Mouse (Mus musculus): ENCODE measurements around the gene Trim44.

Trim44 gene

GRCm38 (mm10) chr2:102364565-102365200 is 42.9 kb downstream of the Trim44 start:
- no peak for DNase-seq

- no peak for DNase-seq
Measured at GRCm38 (mm10) chr2:102362896-102363530, 44.6 kb downstream of the Trim44 start.

GRCm38 (mm10) chr2:102362266-102362665 is 45.4 kb downstream of the Trim44 start:
- no peak for DNase-seq

GRCm38 (mm10) chr2:102356879-102357695 is 50.5 kb downstream of the Trim44 start:
- DNase-seq: peak; percentile 59

- DNase-seq: no peak
Measured at GRCm38 (mm10) chr2:102354076-102354475, 53.6 kb downstream of the Trim44 start.

- DNase-seq: no peak
Measured at GRCm38 (mm10) chr2:102341429-102341828, 66.2 kb downstream of the Trim44 start.

- peak; percentile 27 to 42 for DNase-seq
Measured at GRCm38 (mm10) chr2:102336816-102337215, 70.8 kb downstream of the Trim44 start.

GRCm38 (mm10) chr2:102331932-102332331 is 75.7 kb downstream of the Trim44 start:
- no peak for DNase-seq

- DNase-seq: no peak
Measured at GRCm38 (mm10) chr2:102331092-102331491, 76.5 kb downstream of the Trim44 start.

- no peak for DNase-seq
Measured at GRCm38 (mm10) chr2:102325921-102326320, 81.7 kb downstream of the Trim44 start.

GRCm38 (mm10) chr2:102324336-102324735 is 83.3 kb downstream of the Trim44 start:
- no peak for DNase-seq

- DNase-seq: peak; percentile 9 to 16
Measured at GRCm38 (mm10) chr2:102316540-102316939, 91.1 kb downstream of the Trim44 start.

GRCm38 (mm10) chr2:102315153-102315552 is 92.5 kb downstream of the Trim44 start:
- no peak for DNase-seq

- no peak for DNase-seq
Measured at GRCm38 (mm10) chr2:102314610-102315009, 93.0 kb downstream of the Trim44 start.

GRCm38 (mm10) chr2:102314068-102314467 is 93.6 kb downstream of the Trim44 start:
- DNase-seq: no peak

- DNase-seq: no peak
Measured at GRCm38 (mm10) chr2:102312903-102313302, 94.7 kb downstream of the Trim44 start.

GRCm38 (mm10) chr2:102303274-102303673 is 104.4 kb downstream of the Trim44 start:
- DNase-seq: no peak

- DNase-seq: no peak
Measured at GRCm38 (mm10) chr2:102302532-102302931, 105.1 kb downstream of the Trim44 start.

- DNase-seq: peak; percentile 18 to 50
Measured at GRCm38 (mm10) chr2:102294827-102295270, 112.8 kb downstream of the Trim44 start.

GRCm38 (mm10) chr2:102293181-102293580 is 114.4 kb downstream of the Trim44 start:
- no peak for DNase-seq

GRCm38 (mm10) chr2:102292051-102292450 is 115.6 kb downstream of the Trim44 start:
- DNase-seq: no peak

- no peak for DNase-seq
Measured at GRCm38 (mm10) chr2:102291533-102291932, 116.1 kb downstream of the Trim44 start.

GRCm38 (mm10) chr2:102290041-102290440 is 117.6 kb downstream of the Trim44 start:
- peak; percentile 84 to 85 for DNase-seq

- no peak for DNase-seq
Measured at GRCm38 (mm10) chr2:102288676-102289075, 119.0 kb downstream of the Trim44 start.
